Mouse (Mus musculus) embryo, embryonic 10.5 days (tissue): ENCODE data around the gene Me1.
"Not testable (repeated sequence)": the region's sequence is repeated elsewhere in the genome, so short reads cannot be mapped to it uniquely, and the experiment has no call there.

ENCODE experiments used
- DNase-seq: peaks from one replicate; pipeline ENCODE4 v3.0.0-alpha.2; 2015; ENCODE audit warnings: low spot score

Me1 gene

GRCm38 (mm10) chr9:86652194-86652593 lies 43.6 kb downstream of the Me1 start:
- DNase-seq = no peak

DNA sequence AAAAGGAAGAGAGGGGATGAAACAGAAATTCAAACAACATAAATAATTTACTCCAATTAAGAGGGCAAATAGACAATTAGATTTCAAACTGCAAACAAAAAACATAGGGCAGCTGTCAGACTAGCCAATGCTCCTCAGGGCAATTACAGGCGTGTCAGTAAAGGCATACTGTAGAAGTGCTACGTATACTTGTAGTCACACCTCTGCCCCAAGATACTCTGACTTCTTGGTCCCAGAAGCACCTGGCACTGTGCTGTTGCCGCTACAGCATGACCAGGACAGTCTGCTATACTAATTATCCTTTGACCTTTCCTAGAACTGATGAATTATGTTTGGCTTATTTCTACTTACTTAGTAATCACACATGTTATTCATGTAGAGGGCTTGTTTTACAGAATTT lies 44.5 kb downstream of the Me1 start:
- no peak for DNase-seq

GRCm38 (mm10) chr9:86650822-86651221 lies 44.9 kb downstream of the Me1 start:
- no peak for DNase-seq

GRCm38 (mm10) chr9:86647931-86648550 lies 47.7 kb downstream of the Me1 start:
- DNase-seq = no peak

- DNase-seq = peak; percentile 25
Observed at GRCm38 (mm10) chr9:86646807-86647206, 48.9 kb downstream of the Me1 start.

DNA sequence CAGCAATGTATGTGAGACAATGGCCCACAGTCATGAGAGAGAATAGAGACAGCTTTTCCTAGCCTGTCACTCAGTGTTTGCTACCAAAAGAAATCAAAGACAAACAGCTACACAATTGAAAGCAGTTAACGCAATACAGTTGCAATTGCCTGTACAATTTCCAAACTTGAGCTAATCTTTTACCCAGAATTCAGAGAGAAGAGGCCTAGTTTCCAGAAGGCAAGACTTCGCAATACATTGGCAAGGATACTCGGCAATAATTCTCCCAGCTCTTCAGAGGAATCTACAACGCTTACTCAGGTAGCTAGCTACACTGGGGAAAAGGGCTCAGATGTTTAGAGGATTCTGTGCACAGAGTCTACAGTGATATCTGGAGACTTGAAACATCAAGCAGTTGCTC lies 52.3 kb downstream of the Me1 start:
- no peak for DNase-seq

DNA sequence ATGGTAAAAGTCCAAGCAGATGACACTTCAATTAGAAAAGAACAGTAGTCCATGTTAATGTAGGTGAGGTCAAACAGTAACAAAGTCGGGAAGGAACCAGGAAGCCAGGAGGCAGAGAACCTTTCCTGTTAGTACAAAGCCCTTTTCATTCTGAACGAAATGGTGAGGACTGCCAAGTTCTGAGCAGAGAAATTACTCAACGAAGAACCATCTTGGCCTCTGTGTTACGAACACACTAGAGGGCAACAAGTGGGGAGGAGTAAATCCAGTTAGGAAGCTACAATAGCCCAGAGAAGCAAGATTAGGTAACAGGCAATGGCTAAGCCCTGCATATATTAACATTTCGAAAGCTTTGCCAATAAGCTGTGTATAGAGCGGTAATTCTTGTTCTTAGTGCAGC lies 57.0 kb downstream of the Me1 start:
- no peak for DNase-seq

DNA sequence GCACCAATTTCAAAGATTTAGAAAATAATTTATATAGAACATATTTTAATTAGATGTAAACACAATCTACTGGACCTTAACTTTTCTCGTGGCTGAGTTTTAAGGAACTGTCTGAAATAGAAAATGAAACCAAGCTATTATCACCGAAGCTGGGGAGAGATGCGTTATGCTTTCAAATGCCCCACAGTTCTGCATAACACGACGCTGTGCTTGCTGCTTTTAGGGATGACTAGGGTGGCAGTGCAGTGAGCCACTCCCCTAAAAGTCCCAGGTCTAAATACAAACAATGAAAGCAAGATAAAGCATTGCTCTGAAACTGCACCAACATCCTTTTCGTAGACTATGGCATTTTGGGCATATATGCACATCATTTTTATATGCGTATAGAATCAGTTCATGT lies 64.6 kb downstream of the Me1 start:
- no peak for DNase-seq

DNA sequence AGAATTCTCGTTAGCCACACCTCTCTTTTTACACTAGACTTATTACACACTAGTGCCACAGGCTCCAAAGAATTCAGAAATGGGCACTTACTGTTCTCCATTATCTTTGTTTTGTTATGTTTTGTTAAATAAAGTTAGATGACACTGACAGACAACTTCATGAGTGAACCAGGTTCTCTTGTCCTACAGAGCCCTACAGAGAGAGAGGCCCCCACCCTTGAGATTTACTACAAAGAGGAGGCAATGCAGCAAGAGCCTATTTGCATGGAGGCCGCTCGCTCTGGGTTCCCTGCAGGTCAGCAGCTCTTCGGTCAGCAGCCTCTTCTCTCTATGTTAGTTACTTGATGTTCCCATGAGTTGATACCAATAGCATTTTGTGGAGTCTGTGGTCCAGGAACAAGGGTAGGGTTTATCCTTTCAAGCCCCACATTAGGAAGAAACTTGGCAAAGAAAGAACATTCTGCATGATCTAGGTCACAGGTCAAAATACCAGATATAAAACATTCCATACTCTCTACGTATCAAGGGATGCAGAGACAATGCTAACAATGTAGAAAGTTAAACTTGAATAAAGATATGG lies 65.3 kb downstream of the Me1 start:
- no peak for DNase-seq

DNA sequence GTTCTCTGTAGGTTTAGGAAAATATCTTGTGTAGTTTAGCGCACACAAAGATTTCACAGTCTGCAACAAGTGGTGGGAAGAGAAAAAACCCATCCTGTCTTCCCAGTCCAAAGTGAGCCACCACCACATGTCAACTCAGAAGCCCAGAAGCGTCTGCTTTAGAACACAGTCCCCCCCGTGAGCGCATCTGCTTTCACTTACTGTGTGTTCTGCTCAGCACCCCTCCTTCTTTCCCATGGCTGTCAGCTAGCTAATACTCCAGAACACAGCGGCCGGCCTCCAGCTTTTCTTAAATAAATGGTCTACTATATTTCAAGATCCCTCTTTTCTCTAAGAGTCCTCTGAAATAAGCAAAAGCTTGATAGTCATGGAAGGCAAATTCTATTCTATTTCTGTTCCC lies 66.4 kb downstream of the Me1 start:
- DNase-seq = peak; percentile 65

- DNase-seq = no peak
Observed at GRCm38 (mm10) chr9:86627745-86628496, 67.8 kb downstream of the Me1 start.

DNA sequence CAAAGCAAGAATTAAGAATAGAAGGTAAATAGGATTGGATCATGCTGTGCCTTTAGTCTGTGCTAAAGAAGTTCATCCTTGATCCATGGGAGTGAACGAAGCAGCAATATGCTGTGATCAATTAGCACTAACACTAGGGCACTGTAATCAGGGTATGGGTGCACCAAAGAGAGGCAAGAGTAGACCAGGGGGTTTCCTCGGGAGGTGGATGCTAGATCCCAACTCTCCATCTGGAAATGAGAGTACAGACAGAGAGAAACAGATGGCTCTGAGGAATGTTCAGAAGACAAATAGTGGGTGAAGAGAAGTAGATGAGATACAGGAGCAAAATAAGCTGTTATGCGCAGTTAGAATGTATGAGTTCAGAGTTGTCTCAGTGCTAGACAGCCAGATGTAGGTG lies 68.8 kb downstream of the Me1 start:
- no peak for DNase-seq

GRCm38 (mm10) chr9:86624781-86625180 lies 71.0 kb downstream of the Me1 start:
- DNase-seq = no peak

DNA sequence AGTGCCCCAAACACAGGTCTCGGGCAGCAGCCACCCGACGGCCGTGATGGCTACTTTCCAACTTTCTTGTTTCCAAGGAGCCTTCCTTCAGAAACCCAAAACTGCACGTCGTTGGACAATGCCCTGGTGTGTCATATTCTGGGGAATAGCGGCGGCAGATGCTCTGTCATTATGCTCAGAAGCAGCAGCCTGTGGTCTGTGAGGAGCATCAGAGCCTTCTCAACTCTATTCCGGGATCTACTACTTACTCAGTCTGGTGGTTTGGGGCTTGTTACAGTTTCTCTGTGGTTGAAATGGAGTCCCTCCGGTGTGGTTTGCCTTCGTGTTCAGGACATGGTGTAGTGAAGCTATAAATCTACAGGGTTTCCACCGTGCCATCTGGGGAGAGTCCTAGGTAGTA lies 71.7 kb downstream of the Me1 start:
- no peak for DNase-seq

DNA sequence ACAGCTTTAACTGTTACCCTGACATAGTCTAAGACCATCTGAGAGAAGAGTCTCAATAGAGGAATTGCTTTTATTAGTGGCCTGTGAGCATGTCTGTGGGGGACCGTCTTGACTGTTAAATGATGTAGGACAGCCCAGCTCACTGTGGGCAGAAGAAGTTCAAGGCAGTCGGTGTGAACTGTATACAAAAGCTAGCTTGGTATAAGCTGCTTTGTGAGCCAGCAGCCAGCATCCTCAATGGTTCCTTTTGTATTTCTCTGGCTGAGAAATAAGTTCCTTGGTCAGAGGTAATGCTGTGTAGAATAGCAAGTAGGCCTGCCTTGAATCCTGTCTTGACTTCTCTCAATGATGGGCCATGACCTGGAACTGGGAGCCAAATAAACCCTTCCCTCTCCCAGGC lies 73.7 kb downstream of the Me1 start:
- no peak for DNase-seq

- DNase-seq = no peak
Observed at GRCm38 (mm10) chr9:86619341-86620139, 76.2 kb downstream of the Me1 start.

DNA sequence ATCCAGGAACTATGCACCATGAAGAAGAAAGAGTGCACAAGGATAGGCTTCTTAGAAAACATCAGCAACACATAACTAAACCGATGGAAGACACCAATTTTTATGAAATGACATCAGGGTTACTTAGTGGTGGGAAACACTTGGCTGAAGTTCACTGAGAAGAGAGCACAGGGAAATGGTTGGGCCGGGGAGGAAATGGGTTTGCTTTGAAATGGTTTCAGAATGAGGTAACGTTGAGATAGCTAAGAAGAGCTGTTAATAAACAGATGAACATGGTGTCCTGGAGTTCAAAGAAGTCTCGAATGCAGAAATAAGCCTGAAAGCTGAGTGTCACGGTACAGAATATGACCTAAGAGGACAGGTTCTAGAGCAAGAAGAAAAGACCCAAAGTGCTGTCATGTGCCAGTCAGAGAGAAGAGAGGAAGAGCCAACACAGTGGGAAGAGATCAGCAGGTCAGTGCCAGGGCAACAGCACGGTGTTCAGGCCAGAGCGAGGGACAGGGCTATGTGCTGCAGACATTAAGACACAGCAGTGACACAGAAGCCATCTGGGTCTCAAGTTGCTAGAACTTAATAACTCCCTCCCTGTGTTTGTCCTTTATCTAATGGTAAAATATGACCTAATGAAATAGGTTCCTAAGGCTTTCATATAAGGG lies 77.8 kb downstream of the Me1 start:
- no peak for DNase-seq

DNA sequence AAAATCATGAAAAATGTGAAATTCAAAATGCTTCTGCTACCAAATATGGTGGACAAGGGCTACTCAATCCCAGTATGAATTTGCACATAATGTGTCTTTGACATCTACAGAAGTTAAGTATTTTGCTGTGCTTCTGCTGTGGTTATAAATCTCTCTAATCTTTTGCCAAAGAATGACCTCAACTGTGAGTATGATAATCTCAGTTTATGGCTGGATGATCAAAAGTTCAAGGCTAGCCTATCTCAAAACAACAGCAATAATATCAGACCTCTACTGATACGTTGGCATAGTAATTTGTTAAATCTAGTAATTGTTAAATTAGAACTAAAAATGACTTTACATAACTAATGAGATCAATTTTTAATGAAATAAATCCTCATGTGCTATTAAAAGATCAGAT lies 80.0 kb downstream of the Me1 start:
- DNase-seq = no peak

GRCm38 (mm10) chr9:86612091-86612490 lies 83.7 kb downstream of the Me1 start:
- no peak for DNase-seq

DNA sequence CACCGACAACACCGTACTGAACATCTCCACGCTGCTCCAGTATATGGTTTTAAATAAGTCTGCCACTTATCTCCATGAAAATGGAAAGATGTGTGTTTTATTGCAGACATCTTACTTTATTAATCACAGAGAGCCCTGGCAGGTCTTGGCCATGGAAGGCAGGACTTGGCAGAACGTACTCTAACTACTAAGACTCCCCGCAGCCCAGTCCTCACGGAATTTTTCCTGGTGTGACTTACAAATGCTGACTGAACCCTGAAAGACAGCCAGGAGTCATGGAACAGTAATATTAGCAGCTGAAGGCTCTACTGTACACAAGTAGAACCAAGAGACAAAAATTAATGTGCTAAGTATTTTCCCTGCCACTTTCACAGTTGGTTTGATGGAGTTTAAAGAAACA lies 90.0 kb downstream of the Me1 start:
- DNase-seq = no peak

GRCm38 (mm10) chr9:86599723-86600303 lies 95.9 kb downstream of the Me1 start:
- peak; percentile 12 for DNase-seq

DNA sequence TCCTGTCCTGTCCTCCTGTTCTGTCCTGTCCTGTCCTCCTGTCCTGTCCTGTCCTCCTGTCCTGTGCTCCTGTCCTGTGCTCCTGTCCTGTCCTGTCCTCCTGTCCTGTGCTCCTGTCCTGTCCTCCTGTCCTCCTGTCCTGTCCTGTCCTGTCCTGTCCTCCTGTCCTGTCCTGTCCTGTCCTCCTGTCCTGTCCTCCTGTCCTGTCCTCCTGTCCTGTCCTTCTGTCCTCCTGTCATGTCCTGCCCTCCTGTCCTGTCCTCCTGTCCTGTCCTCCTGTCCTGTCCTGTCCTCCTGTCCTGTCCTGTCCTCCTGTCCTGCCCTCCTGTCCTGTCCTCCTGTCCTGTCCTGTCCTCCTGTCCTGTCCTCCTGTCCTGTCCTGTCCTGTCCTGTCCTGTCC lies 98.8 kb downstream of the Me1 start:
- not testable (repeated sequence) for DNase-seq
